ENCODE assay signal across 8 mouse cellular contexts in the genomic region with DNA sequence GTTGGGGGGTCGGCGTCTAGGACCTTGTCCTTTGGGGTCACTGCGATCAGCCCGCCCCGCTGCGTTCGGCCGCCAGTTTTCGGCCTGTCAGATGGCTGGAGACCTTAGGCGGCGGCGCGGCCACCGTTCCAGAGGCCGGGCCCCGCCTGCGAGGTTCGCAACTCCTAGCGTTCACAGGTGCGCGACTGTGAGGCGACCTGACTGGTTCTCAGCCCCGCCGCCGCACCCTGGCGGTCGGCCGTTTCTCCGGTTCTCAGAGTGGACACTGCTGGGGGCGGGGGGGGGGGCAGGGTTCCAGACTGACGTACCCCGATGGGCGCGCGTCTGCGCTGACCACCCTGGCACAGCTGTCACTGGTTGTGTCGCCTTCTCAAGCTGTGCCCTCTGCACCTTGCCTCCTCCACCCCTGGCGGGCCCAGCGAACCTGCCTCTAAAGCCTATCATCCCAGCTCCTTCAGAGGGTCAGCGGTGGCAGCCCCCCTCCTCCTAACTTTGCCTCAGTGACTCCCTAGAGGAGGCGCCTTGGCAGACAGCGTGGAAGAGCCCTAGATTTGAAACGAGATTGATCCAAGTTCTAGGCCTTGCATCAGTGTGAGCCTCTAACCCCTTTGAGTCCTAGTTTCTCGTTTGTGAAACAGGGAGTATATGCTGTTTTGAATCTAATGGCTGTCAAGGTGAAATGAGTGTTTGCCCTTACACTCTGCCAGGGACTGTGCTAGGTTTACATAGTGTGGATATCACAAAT. TPM values are rescaled to one million over a fixed set of nuclear protein-coding genes. Genes with fewer than 3 reads are reported as not detected.
DNase-seq lines count a peak whose midpoint lies in the region; ATAC-seq and TF ChIP-seq lines count a peak whose summit lies in the region.

No protein-coding gene starts in this region.

- peak overlapping the region; percentile 89 for H3K4me2 ChIP-seq in intestine, embryonic 15.5 days (replicated peaks)
- H3K4me2 ChIP-seq in neural tube, embryonic 13.5 days: peak overlapping the region; percentile 99

- TF ChIP-seq CTCF in thymus, adult 2 months (IDR thresholded peaks at IDR 0.05; ENCODE audit: borderline replicate concordance, control insufficient read depth, extremely low read depth, insufficient read depth, low read length, poor library complexity): no peak

- H3K4me3 ChIP-seq in thymus, adult 2 months (ENCODE audit: control insufficient read depth, insufficient read depth, low read length): peak overlapping the region; percentile 65
- H3K4me3 ChIP-seq in intestine, embryonic 15.5 days (replicated peaks): peak overlapping the region; percentile 83
- peak overlapping the region; percentile 88 for H3K4me3 ChIP-seq in neural tube, embryonic 13.5 days

- peak; percentile 37 for ATAC-seq in intestine, embryonic 15.5 days
- ATAC-seq in neural tube, embryonic 13.5 days (ENCODE audit: low read depth): peak; percentile 4; the same call in 1 of the 2 replicates

- H3K9ac ChIP-seq in intestine, embryonic 15.5 days: peak overlapping the region; percentile 79
- peak overlapping the region; percentile 95 for H3K9ac ChIP-seq in neural tube, embryonic 13.5 days

- H3K27me3 ChIP-seq in thymus, adult 2 months (ENCODE audit: control insufficient read depth, insufficient read depth, low read length): no peaks in the 10 kb centered on the region
- H3K27me3 ChIP-seq in intestine, embryonic 15.5 days (replicated peaks): no peaks in the 10 kb centered on the region
- no peaks in the 10 kb centered on the region for H3K27me3 ChIP-seq in neural tube, embryonic 13.5 days

- no peak for TF ChIP-seq POLR2A in thymus, adult 2 months (IDR thresholded peaks at IDR 0.05; ENCODE audit: control insufficient read depth, extremely low read depth, insufficient read depth, low read length, poor library complexity)

- DNase-seq in frontal cortex, postnatal 10 days (ENCODE audit: low spot score in 2 of 2): peak; percentile 36
- DNase-seq in frontal cortex, postnatal 14 days (ENCODE audit: low spot score in 2 of 2): no peak
- DNase-seq in thymus, adult 2 months: no peak
- DNase-seq in thymus, postnatal 14 days: no peak
- DNase-seq in right cerebral cortex, postnatal 4 days: no peak
- DNase-seq in gastrocnemius, adult 8-10 months (ENCODE audit: low spot score in 2 of 2): no peak

- H3K36me3 ChIP-seq in thymus, adult 2 months (ENCODE audit: control insufficient read depth, insufficient read depth, low read length): peaks cover 31% of the 10 kb centered on the region
- H3K36me3 ChIP-seq in intestine, embryonic 15.5 days: peaks cover 40% of the 10 kb centered on the region
- peaks cover 44% of the 10 kb centered on the region for H3K36me3 ChIP-seq in neural tube, embryonic 13.5 days

- WGBS in thymus, adult 2 months: 1% methylated on average over 44 of the region's 44 CpGs
- WGBS in intestine, embryonic 15.5 days: 1% methylated on average over 44 of the region's 44 CpGs
- WGBS in neural tube, embryonic 13.5 days: 2% methylated on average over 43 of the region's 44 CpGs

- no peaks in the 10 kb centered on the region for H3K9me3 ChIP-seq in intestine, embryonic 15.5 days
- no peaks in the 10 kb centered on the region for H3K9me3 ChIP-seq in neural tube, embryonic 13.5 days

- peaks cover 14% of the 10 kb centered on the region for H3K4me1 ChIP-seq in thymus, adult 2 months (replicated peaks; ENCODE audit: control insufficient read depth, insufficient read depth, low read length)
- H3K4me1 ChIP-seq in intestine, embryonic 15.5 days (replicated peaks): peaks cover 17% of the 10 kb centered on the region
- H3K4me1 ChIP-seq in neural tube, embryonic 13.5 days (replicated peaks): peaks cover 29% of the 10 kb centered on the region

- H3K27ac ChIP-seq in thymus, adult 2 months (ENCODE audit: control insufficient read depth, insufficient read depth, low read length): peak overlapping the region; percentile 19; the same call in 1 of the 2 replicates
- peak overlapping the region; percentile 98 for H3K27ac ChIP-seq in intestine, embryonic 15.5 days
- peak overlapping the region; percentile 99 for H3K27ac ChIP-seq in neural tube, embryonic 13.5 days (replicated peaks)

RNA-seq across cellular contexts. Expression of gene Syvn1, which starts 0.9 kb away (rescaled TPM):
- polyA plus RNA-seq in thymus, adult 2 months (2012; rRNA removed): 77.1 and 83.7 TPM in 2 replicates
- polyA plus RNA-seq in intestine, embryonic 15.5 days (2015; fragmentation: Nextera tagmentation; extraction: Ambion mirVana): 24.2 and 27.4 TPM in 2 replicates
- polyA plus RNA-seq in neural tube, embryonic 13.5 days (2015; fragmentation: Nextera tagmentation; extraction: Ambion mirVana): 36.2 and 37.0 TPM in 2 replicates
- 10 to 100 TPM; 14.5 to 19.6 (median 18.7) TPM for total RNA-seq in gastrocnemius, adult 8-10 months (2022)

RNA-seq across cellular contexts. Expression of gene Mrpl49, which starts 10.3 kb away (rescaled TPM):
- 28.8 and 29.4 TPM in 2 replicates for polyA plus RNA-seq in thymus, adult 2 months (2012; rRNA removed)
- polyA plus RNA-seq in intestine, embryonic 15.5 days (2015; fragmentation: Nextera tagmentation; extraction: Ambion mirVana): 72.7 and 78.4 TPM in 2 replicates
- 65.5 and 68.2 TPM in 2 replicates for polyA plus RNA-seq in neural tube, embryonic 13.5 days (2015; fragmentation: Nextera tagmentation; extraction: Ambion mirVana)
- 10 to 100 TPM; 21.2 to 23.0 (median 22.3) TPM for total RNA-seq in gastrocnemius, adult 8-10 months (2022)

RNA-seq across cellular contexts. Expression of gene Fau, which starts 10.3 kb away (rescaled TPM):
- polyA plus RNA-seq in thymus, adult 2 months (2012; rRNA removed): 2,283 and 2,588 TPM in 2 replicates
- 876 and 881 TPM in 2 replicates for polyA plus RNA-seq in intestine, embryonic 15.5 days (2015; fragmentation: Nextera tagmentation; extraction: Ambion mirVana)
- 578 and 624 TPM in 2 replicates for polyA plus RNA-seq in neural tube, embryonic 13.5 days (2015; fragmentation: Nextera tagmentation; extraction: Ambion mirVana)
- total RNA-seq in gastrocnemius, adult 8-10 months (2022): 100 to 1,000 TPM; 428 to 532 (median 479) TPM

RNA-seq across cellular contexts. Expression of gene Znhit2, which starts 13.7 kb away (rescaled TPM):
- 69.6 and 80.8 TPM in 2 replicates for polyA plus RNA-seq in thymus, adult 2 months (2012; rRNA removed)
- 30.1 and 31.9 TPM in 2 replicates for polyA plus RNA-seq in intestine, embryonic 15.5 days (2015; fragmentation: Nextera tagmentation; extraction: Ambion mirVana)
- polyA plus RNA-seq in neural tube, embryonic 13.5 days (2015; fragmentation: Nextera tagmentation; extraction: Ambion mirVana): 28.1 and 33.7 TPM in 2 replicates
- 10 to 100 TPM; 10.2 to 11.3 (median 11.0) TPM for total RNA-seq in gastrocnemius, adult 8-10 months (2022)

RNA-seq across cellular contexts. Expression of gene Tm7sf2, which starts 20.8 kb away (rescaled TPM):
- 35.8 and 42.0 TPM in 2 replicates for polyA plus RNA-seq in thymus, adult 2 months (2012; rRNA removed)
- polyA plus RNA-seq in intestine, embryonic 15.5 days (2015; fragmentation: Nextera tagmentation; extraction: Ambion mirVana): 34.8 and 34.9 TPM in 2 replicates
- 48.4 and 49.6 TPM in 2 replicates for polyA plus RNA-seq in neural tube, embryonic 13.5 days (2015; fragmentation: Nextera tagmentation; extraction: Ambion mirVana)
- total RNA-seq in gastrocnemius, adult 8-10 months (2022): 1 to 10 TPM; 2.5 to 5.5 (median 4.0) TPM

Comparison
In these comparisons a context has a peak if more than half of its experiments do, and no peak if none do; other contexts are left out.
1. DNase-seq: peak in frontal cortex, postnatal 10 days (2 of 2); none in frontal cortex, postnatal 14 days (0 of 2), thymus, adult 2 months (single experiment), thymus, postnatal 14 days (single experiment), right cerebral cortex, postnatal 4 days (single experiment) and gastrocnemius, adult 8-10 months (0 of 2).
2. H3K27ac ChIP-seq: peak in every context shown above with its lines; median percentile 99 in neural tube, embryonic 13.5 days; 98 in intestine, embryonic 15.5 days; 19 in thymus, adult 2 months.
3. Peak in every context shown above with its lines, with median percentiles within 50 percentile points of each other: H3K4me3 ChIP-seq.